Comparison of ENCODE assay signal across 8 mouse cellular contexts in the genomic region with DNA sequence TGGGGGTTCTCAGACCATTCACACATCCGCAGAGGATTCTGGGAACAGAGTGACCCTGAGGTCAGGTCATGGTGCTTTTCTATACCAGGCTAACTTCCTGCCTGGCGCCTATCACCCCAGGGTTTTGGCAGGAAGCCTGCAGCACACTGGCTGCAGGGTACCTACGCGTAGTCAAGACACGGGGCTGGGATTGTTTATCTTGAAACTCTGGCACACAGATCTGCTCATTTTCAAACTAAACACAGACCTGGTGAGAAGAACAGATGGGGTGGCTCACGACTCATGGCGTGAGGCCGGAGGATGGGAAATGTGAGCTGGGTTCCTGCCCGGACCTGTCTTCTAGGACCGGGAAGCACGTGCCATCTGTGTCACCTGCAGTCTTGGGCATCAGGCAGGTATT. TPM values are rescaled to one million over a fixed set of nuclear protein-coding genes. Genes with fewer than 3 reads are reported as not detected.
DNase-seq lines count a peak whose midpoint lies in the region; ATAC-seq lines count a peak whose summit lies in the region.

No protein-coding gene starts in this region.

- peak overlapping the region; percentile 73 for H3K27ac ChIP-seq in forebrain, embryonic 12.5 days
- H3K27ac ChIP-seq in macrophage, result peak overlapping the region; percentile 98

- intact Hi-C loops in heart, postnatal 25 days (cut with DNase I), result no loop called here

- H3K79me2 ChIP-seq in macrophage (ENCODE audit: inconsistent target), result peaks cover 98% of the 10 kb centered on the region

- H3K4me2 ChIP-seq in forebrain, embryonic 12.5 days, result no peak overlapping the region

- peak; percentile 50 to 59 for DNase-seq in heart, adult 18-20 months
- DNase-seq in heart, postnatal 25 days (ENCODE audit: low spot score), result no peak
- peak; percentile 71 for DNase-seq in induced T-regulatory cell, adult 2 months (ENCODE audit: low read depth)
- DNase-seq in yolk sac, embryonic 10.5 days (ENCODE audit: low spot score), result peak; percentile 69
- no peak for DNase-seq in thymus, postnatal 25 days

- 70% methylated on average over 11 of the region's 11 CpGs for whole genome bisulfite sequencing in forebrain, embryonic 12.5 days
- WGBS in macrophage (ENCODE audit: missing documents), result 68% methylated on average over 11 of the region's 11 CpGs

- peaks cover 32% of the 10 kb centered on the region for H3K4me1 ChIP-seq in forebrain, embryonic 12.5 days

- H3K9ac ChIP-seq in forebrain, embryonic 12.5 days, result no peak overlapping the region

- H3K9me3 ChIP-seq in forebrain, embryonic 12.5 days, result no peaks in the 10 kb centered on the region

- H3K27me3 ChIP-seq in forebrain, embryonic 12.5 days, result no peaks in the 10 kb centered on the region

- H3K36me3 ChIP-seq in forebrain, embryonic 12.5 days (replicated peaks), result peaks cover 5% of the 10 kb centered on the region; the same call in 1 of the 2 replicates
- peaks cover 15% of the 10 kb centered on the region for H3K36me3 ChIP-seq in macrophage (ENCODE audit: inconsistent target)

- ATAC-seq in cerebellum, adult (ENCODE audit: insufficient number of reproducible peaks, low FRiP score, low TSS enrichment), result peak; percentile 81
- ATAC-seq in forebrain, embryonic 12.5 days (ENCODE audit: low FRiP score), result no peak

- H3K4me3 ChIP-seq in forebrain, embryonic 12.5 days (replicated peaks), result no peak overlapping the region
- no peak overlapping the region for H3K4me3 ChIP-seq in macrophage (ENCODE audit: inconsistent target)

RNA-seq across cellular contexts. Expression of a gene that starts 52.5 kb away (rescaled TPM):
- total RNA-seq in heart, adult 18-20 months (2021), result 10 to 100 TPM; 11.2 to 14.0 TPM
- 10 to 100 TPM; 14.8 to 19.8 TPM for total RNA-seq in heart, postnatal 25 days (2021)
- polyA plus RNA-seq in forebrain, embryonic 12.5 days (2016; fragmentation: Nextera tagmentation; extraction: Ambion mirVana), result 24.6 and 26.9 TPM in 2 replicates
- total RNA-seq in macrophage (2018; cell fraction: chromatin; rRNA removed), result 100 to 1,000 TPM in 19 of 26 experiments, 10 to 100 TPM in 7; 24.5 to 267 (median 142) TPM
- total RNA-seq in macrophage (2018; cell fraction: cytosol; rRNA removed), result 100 to 1,000 TPM in 7 of 26 experiments, 10 to 100 TPM in 19; 56.4 to 109 (median 82.5) TPM
- total RNA-seq in macrophage (2018; cell fraction: nucleus; rRNA removed), result 100 to 1,000 TPM in 12 of 26 experiments, 10 to 100 TPM in 14; 30.1 to 198 (median 99.8) TPM
- 72.6 to 95.1 TPM (median 88.3 TPM) in 3 replicates for polyA plus RNA-seq in macrophage (2018)

Comparison
In these comparisons a context has a peak if more than half of its experiments do, and no peak if none do; other contexts are left out.
1. DNase-seq: peak in heart, adult 18-20 months (2 of 2), induced T-regulatory cell, adult 2 months (single experiment) and yolk sac, embryonic 10.5 days (single experiment); none in heart, postnatal 25 days (single experiment) and thymus, postnatal 25 days (single experiment).